Mouse (Mus musculus) kidney, postnatal 14 days (tissue): ENCODE measurements at regions not wholly inside any gene's neighbourhood (a gene's known extent, or its start where the extent isn't known, plus 50 kb on each side); places are given as distances from the start of the nearest gene placed in this dataset.
A peak's percentile ranks its signal among the peaks of the same experiment; 100 is the strongest.
"Not testable (repeated sequence)": the region's sequence is repeated elsewhere in the genome, so short reads cannot be mapped to it uniquely, and the experiment has no call there.

Experiments used
- DNase-seq: peaks from one replicate; pipeline ENCODE4 v3.0.0; 2022; ENCODE audit warnings: mixed read lengths

DNA sequence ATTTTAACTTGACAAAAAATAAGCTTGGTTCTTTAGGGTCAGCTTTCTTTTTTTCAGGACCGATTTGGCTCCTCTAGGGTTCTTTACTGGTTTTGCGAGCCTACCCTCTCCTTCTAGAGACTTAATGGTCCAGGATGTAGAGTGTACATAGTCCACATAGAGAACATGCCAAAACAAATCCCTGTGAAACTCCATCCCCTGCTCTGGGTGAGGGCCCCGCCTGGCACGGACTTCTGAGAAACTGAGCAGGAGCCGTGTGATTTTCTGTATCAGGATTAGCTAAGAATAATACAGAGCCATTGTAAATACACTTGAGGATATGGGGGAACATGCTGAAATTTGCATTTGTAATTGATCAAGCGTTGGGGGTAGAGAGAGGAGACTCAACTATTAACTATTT is 118.2 kb upstream of the Teddm2 start:
- no peak for DNase-seq

DNA sequence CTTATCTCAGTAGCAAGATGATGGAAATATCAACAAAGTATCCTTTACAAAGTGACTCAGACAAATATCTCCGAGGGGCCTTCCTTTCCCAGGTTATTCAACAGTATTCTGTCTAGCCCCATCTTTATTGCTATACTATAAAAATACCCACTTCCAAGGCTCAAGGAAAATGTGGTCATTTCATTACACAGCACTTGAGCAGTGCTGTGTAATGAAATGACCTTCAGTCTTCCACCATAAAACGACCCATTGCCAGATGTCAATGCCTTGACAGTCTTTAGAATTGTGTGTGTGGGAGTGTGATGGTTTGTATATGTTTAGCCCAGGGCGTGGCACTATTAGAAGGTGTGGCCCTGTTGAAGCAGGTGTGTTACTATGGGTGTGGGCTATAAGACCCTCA is 124.3 kb upstream of the Teddm2 start:
- DNase-seq, result no peak

DNA sequence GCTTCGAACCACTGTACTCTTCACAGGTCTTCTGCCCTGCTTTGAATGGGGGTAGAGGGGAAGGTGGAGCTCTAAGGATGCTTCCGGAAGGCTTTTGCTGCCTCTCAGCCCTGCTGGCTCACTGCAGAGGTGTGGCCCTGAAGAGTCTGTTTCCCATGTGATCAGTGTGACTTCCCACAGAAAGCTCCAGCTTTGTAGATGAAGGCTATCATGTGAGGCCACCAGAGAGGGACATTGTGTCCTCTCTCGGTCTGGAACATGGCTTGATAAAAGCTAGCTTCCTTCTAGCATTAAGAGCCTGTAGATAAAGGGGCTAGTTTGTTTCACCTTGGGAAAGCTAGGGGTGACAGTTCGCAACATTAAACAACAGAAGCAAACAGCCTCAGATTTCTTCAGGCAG is 127.3 kb upstream of the Teddm2 start:
- DNase-seq, result no peak

GRCm38 (mm10) chr1:154029826-154030225 is 129.8 kb upstream of the Teddm2 start:
- DNase-seq, result no peak

GRCm38 (mm10) chr1:154032669-154033099 is 132.7 kb upstream of the Teddm2 start:
- peak; percentile 81 for DNase-seq

DNA sequence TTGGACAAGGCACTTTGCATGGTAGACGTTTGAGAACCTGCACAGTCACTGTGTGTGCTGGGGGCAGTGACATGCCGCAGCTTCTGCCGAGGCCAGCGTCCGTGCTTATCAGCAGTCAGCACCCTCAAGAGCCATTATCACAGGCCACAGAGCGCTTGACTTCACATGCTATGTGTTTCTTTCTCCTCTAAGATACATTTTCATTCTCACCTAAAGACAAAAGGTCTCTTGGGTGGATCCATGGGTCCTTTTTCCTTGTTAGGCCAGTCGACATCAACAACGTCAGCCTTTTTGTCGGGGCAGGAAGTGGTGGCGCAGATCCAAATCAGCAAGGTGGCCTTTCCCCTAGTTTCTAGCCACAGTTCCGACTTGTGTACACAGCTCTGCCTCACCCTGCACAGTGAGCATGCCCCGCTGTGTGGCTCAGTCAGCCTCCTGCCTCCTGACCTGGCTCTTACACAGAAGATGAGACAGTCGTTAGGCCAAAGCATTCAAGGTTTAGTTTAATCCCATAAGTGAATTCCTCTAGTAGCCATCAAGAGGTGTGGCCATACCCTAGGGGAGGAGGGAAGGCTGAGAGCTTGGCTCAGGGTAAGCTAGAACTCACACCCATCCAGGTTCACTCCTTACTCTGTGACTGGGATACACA is 134.1 kb upstream of the Teddm2 start:
- DNase-seq, result peak; percentile 58

GRCm38 (mm10) chr1:154036729-154037270 is 136.8 kb upstream of the Teddm2 start:
- DNase-seq, result no peak

DNA sequence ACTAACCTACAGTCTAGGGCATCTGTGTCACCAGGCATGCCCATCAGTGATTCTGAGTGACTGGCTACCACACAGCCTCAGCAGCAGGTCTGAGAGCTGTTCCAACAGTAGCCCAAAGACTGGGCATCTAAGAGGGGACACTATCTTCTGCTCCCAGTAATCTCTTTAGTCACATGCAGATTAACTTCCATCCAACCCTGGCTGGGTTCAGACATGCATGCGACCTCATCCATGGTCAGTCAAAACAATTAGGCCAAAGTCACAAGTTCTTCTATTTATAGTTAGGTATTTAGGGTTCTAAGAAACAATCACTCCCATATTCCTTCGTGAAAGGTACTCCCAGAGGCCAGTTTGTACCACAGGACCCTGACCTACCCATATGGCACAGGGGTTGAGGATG is 138.2 kb upstream of the Teddm2 start:
- DNase-seq, result no peak

GRCm38 (mm10) chr1:154040907-154041306 is 140.9 kb upstream of the Teddm2 start:
- no peak for DNase-seq

- no peak for DNase-seq
These were observed 142.9 kb upstream of the Teddm2 start for GRCm38 (mm10) chr1:154042956-154043355.

DNA sequence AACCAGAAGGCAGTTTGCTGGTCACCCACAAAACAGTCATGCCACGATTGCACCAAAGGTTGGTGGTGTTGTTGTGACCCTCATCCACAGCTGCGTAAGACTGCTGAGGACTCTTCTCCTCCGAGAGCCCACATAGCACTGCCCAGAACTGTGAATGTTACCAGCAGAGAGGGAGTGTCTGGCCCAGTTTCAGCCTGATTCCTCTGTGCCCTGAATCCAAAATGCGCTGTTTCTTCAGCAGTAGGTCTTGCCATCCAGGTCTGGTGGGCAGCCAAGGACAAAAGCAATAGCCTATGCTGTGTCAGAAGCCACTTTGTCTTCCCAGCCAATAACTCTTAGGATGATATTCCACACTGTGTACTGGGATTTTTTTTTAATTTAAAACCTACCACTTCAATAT is 144.7 kb upstream of the Teddm2 start:
- DNase-seq, result no peak

GRCm38 (mm10) chr1:154045951-154046350 is 145.9 kb upstream of the Teddm2 start:
- no peak for DNase-seq

GRCm38 (mm10) chr1:154053641-154054040 is 147.3 kb upstream of the Zfp648 start:
- no peak for DNase-seq

- no peak for DNase-seq
These were observed 146.1 kb upstream of the Zfp648 start for GRCm38 (mm10) chr1:154054874-154055273.

DNA sequence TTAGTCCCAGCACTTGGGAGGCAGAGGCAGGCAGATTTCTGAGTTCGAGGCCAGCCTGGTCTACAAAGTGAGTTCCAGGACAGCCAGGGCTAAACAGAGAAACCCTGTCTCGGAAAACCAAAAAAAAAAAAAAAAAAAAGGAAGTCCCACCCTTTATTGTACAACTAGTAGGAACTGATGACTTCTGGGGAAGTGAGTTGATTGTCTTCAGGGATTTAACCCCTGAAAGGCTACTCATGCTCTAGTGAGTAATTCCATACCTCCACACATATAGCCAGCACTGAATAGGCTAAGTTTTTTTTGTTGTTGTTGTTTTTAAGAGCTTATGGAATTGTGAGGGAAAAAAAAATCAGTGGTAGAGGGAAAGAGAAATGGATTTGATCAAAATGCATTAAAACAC is 139.6 kb upstream of the Zfp648 start:
- DNase-seq, result not testable (repeated sequence)

DNA sequence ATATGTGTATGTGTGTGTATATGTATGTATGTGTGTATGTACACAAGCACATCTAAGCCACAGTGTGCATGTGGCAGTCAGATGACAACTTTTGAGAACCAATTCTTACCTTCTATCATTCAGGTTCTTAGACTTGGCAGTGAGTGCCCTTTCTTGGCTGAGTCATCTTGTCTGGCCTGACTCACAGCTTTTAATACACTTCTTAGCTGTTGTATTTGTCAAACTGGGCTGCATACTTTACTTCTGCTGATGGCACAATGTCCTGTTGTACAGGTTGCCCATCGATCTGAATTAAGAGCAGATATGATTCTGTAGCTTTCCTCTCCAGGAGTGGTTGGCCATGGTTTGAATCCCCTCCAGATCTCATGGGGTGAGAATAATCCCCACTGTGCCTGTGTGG is 139.1 kb upstream of the Zfp648 start:
- no peak for DNase-seq

DNA sequence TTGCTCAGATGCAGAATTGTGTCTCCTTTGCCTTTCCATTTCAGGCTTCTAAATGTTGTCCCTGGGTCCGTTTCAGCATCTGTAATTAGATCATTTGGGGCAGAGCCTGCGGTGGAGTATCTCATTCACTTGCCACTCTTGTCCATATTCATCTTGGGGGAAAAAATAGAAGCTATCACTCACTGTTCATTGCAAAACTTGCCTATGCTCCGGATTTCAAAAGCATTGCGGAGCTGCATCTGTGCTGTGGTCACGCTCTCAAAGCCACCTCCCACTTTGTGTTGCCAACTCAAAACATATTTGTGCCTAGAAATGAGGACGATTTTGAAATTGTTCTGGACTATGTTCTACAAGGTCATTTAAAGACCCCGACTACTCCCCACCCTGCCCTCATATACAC is 138.3 kb upstream of the Zfp648 start:
- no peak for DNase-seq

GRCm38 (mm10) chr1:154064633-154065032 is 136.4 kb upstream of the Zfp648 start:
- DNase-seq, result no peak

GRCm38 (mm10) chr1:154065336-154066329 is 135.4 kb upstream of the Zfp648 start:
- DNase-seq, result peak; percentile 72

DNA sequence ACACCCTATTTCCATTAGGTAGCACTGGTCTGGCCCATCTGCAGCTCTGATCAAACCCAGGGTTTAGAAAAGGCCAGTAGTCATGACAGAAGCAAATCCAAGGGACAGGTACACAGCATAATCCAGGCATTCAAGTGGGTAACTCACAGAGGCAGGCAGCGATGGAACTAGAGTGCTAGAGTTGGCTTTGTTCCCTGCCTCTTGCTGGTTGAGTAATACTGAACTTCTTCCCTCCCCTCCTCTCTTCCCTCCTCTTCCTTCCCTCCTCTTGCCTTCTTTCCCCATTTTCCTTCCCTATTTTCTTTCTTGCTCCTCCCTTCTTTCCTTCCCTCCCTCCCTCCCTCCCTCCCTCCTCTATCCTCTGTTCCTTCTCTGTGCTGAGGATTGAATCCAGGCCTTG is 133.1 kb upstream of the Zfp648 start:
- DNase-seq, result no peak

DNA sequence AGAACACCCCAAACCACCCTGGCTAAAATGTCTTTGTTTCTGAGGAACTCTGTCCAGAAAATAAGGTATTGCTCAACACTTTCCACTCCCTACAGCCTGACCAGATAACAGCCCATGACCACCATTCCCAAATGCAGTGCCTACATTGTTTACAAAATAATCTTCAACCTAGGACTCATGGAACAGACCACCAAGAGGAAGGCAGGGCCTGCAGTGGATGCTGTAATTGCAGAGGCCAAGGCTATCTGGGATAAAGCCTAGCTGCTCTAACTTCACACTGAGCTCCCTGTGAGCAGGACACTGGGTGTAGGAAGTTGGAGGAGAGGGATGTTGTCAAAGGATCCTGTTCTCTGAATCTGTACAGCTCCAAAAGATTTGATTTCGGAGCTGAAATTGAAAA is 126.7 kb upstream of the Zfp648 start:
- DNase-seq, result no peak

DNA sequence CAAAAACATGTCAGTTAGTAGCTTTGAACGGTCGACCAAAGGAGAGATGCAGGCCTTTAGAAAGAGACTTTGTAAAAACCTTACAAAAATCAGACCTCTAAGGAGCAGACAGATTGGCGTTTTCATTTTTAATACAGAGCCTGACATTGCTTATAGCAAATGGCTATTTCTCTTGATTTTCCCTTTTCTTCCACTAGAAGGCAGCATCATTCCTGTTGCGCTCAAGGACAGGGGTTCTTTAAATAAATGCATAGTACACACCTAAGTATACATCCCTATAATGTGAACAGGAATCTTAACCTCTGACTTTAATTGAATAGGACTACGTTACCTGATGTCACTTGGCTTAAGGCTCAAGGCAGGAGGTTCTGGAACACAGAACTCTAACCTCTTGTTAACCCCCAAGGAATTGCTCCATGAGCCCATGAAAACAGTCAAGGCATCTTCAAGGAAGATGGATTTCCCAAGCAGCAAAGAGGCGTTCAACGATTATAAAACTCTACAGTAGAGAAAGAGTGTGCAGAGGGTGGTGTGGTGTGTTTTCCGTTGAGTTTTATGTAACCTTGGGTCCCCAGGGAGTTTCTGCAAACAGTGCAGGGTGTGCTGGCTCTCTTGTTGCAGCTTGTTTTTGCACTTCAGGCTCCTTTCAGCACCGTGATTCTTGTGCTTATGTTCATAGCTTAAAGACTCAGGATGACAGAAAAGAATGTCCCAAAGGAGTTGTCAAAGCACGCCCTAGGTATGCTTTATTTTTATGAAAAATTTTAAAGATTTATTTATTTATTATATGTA is 124.1 kb upstream of the Zfp648 start:
- DNase-seq, result no peak
